Mouse (Mus musculus): ENCODE results near the gene Tex26. TPM values are rescaled to one million over a fixed set of nuclear protein-coding genes. Genes with fewer than 3 reads are reported as not detected.

The Tex26 gene
- total RNA-seq, 2 experiments from 2014 or later = 0.98 TPM; not detected in 1

DNA sequence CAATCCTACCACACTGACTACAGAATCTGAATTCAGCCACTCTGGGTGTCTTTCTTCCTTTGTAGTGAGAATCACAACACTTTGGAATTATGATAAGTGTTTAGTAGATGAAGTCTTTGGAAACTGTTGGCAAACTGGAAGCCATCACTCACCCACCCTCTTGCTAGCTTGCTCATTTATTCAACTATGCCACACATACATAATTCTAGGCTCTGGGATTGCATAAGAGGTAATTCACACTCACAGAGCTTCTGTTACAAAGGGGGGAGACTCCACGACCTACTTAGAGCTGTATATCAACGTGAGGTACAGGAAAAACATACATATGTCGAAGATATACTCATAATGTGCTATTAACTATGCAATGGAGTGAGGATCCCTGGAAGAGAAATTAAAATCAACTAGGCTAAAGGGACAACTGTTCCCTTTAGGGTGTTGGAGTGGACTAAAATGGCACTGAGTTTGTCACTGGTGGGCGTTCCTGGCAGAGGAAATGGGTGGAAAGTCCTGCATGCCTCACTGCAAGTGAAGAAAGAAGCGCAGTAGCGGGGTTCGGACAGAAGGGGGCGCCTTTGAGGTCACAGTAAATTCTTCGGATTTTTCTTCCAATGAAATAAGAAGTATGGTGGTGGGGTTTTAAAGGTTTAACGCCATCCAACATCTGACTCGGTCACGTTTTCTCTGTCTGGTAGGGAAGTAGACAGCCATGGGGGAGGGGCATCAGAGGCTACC lies 44.0 kb downstream of the Tex26 start:
- ATAC-seq (replicated peaks; ENCODE audit: poor library complexity, severe bottlenecking) = no peak

DNA sequence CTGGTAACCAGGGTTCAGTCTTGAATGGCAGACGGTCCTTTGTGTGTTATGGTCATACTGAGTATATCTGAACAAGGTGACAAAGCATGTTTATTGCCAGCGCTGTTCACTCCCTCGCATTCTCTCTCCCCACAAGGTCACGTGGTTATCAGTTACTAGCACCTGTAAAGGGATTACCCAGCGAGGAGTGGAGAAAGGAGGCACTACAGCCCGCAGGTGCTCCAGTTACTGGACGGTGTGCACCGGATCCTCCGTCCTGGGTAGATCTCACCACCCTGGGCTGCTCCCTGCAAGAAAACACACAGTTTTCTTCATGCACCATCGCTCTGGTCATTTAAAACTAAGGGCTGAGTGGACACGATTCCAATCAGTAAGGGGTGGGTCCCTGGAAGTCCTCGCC lies 44.8 kb downstream of the Tex26 start:
- no peak for ATAC-seq (replicated peaks; ENCODE audit: poor library complexity, severe bottlenecking)

DNA sequence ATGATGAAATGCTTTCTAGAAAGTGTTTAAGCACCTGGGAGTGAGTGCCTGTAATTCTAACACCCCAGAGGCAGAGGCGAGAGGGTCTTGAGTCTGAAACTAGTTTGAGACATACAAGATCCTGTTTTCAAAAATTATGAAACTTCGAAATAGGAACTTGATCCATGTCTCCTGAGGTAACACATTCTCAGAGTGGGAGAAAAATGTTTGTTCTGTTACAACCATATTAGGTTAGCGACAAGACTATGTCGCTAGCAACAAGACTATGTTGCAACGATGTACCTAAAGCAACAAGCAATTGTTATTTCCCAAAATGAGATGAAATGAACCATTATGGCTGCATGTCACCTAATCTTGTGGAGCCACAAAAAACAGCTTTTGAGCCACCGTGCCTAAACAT lies 46.0 kb downstream of the Tex26 start:
- peak; percentile 83 for ATAC-seq (replicated peaks; ENCODE audit: poor library complexity, severe bottlenecking)

- ATAC-seq (replicated peaks; ENCODE audit: poor library complexity, severe bottlenecking) = no peak
Measured at GRCm38 (mm10) chr5:149488360-149489021, 49.0 kb downstream of the Tex26 start.

- no peak for ATAC-seq (replicated peaks; ENCODE audit: poor library complexity, severe bottlenecking)
Measured at GRCm38 (mm10) chr5:149489136-149489535, 49.7 kb downstream of the Tex26 start.

DNA sequence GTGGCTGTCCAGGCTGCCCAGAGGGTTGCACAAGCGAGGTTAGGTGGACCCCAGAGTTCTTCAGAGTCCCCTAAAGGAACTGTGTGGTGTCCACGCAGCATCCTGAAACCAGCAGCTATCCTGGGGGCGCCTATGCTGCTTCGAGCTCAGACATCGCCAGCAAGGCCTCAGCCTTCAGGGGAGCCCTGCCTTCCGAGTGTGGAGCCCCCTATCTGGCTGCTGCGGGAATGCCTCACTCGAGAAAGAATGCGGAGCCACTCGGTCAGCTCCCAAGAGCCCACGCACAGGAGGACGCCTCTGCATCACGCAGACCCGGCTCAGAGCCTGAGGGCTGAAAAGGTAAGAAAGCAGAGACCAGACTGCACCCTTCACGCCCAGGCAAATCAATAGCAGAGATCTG lies 50.8 kb downstream of the Tex26 start:
- no peak for ATAC-seq (replicated peaks; ENCODE audit: poor library complexity, severe bottlenecking)

DNA sequence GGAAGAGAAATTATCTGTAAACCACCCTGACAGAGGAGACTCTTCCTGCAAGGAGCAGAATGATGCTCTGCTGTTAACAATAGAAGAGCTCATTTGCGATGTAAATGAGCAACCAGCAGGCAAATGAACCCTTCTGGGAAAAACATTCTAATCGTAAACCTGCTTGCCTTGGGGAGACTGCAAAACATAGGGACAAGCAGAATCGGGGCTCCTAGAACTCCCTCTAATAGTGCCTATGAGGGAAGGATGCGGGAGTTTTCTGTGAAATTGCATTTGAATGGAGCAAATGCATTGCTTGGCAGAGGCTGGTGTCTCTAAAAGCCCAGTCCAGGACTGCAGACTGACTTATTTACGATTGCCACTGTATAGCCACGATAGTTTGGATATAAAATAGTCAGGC lies 56.2 kb downstream of the Tex26 start:
- ATAC-seq (replicated peaks; ENCODE audit: poor library complexity, severe bottlenecking) = no peak

- no peak for ATAC-seq (replicated peaks; ENCODE audit: poor library complexity, severe bottlenecking)
Measured at GRCm38 (mm10) chr5:149496401-149497066, 57.1 kb downstream of the Tex26 start.

DNA sequence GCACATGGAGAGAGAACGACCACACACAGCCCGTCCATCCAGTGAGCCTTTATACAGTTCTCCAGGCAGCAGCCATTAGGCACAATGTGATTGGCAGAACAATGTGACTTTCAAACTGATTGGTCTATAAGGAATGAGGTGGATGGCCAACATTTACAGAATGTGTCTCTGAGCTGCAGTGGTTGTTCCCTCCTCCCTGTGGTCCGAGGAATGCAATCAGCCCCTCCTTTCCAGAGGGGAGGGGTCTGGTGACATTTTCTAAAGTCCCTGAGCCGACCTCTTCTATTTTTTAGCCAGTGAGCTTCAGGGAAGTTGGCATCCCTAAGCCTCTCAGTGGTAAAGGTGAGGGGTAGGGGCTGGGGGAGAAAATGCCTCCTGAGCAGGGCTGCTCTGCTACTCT lies 60.5 kb downstream of the Tex26 start:
- ATAC-seq (replicated peaks; ENCODE audit: poor library complexity, severe bottlenecking) = no peak

- no peak for ATAC-seq (replicated peaks; ENCODE audit: poor library complexity, severe bottlenecking)
Measured at GRCm38 (mm10) chr5:149503423-149504175, 64.1 kb downstream of the Tex26 start.

DNA sequence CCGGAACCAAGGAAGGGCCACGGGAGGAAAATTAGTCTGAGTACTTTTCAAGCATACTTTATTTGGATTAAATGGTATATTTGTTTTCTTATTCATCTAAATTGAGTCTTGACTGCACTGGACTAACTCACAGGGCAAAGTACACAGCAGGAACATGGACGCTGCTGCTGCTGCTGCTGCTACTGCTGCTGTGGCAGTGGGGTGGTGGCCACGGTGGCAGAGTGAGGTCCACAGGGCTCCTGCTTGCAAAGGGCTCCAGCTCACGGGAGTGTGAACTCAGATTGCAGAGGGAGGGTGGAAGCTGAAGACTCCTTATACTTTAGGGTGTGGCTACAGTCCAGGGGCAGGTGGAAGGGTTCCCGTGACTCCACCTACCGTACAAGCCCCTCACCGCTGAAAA lies 65.5 kb downstream of the Tex26 start:
- ATAC-seq (replicated peaks; ENCODE audit: poor library complexity, severe bottlenecking) = no peak

DNA sequence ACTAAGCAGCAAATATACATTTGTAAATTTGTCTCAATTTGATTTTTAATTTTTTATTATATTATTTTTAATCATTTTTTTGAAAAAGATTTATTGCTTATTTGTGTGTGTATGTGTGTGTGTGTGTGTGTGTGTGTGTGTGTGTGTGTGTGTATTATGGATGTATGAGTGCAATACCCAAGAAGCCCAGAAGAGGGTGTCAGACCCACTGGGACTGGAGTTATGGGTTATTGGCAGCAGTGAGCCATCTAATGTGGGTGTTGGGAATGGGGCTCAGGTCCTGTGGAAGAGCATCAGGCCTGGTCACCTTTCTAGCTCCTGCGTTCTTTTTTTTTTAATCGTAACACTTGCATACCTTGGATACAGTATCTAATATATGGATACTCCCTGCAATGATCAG lies 66.6 kb downstream of the Tex26 start:
- ATAC-seq (replicated peaks; ENCODE audit: poor library complexity, severe bottlenecking) = no peak

DNA sequence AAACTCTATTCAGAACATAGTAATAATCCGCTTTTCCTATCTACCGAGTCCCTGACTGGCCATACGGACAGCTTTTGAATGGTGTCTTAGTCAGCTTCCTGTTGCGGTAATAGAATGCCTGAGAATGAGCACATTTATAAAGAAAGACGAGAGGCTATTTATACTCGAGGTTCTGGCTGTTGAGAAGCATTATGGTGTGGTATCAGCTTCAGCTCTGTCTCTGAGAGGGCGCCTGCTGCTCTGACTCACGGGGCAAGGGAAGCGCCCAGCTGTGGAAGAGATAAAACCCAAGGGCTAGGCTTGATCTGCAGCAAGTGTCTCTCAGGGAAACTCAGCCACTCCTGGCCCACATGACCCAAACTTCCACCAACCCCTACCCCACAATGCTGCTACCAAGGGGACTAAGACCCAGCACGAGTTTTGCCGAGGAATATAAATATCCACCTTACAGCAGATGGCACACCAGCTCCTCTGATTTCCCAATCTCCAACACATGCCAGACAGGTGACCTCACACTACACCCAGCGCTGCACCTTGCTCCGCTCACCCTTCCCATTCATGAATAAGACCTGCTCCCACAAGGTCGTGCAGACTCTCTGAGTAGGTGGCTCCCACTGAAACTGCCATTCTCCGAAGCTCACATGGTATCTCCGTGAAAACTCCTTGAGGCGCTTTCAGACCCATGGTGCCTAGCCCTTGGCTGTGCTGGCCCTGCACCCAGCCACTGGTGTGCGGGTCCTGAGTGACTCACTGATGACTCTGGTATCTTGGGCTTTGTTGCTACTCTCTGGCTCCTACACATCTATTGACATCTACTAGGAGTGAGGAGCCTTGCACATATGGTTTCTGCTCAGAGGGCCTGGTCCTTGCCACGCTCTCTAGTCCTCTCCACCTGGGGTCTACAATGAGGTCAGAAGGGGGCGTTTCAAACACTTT lies 68.9 kb downstream of the Tex26 start:
- 0 out of 2 replicates have a peak, but pooled peaks have one; percentile 7 for ATAC-seq (replicated peaks; ENCODE audit: poor library complexity, severe bottlenecking)

DNA sequence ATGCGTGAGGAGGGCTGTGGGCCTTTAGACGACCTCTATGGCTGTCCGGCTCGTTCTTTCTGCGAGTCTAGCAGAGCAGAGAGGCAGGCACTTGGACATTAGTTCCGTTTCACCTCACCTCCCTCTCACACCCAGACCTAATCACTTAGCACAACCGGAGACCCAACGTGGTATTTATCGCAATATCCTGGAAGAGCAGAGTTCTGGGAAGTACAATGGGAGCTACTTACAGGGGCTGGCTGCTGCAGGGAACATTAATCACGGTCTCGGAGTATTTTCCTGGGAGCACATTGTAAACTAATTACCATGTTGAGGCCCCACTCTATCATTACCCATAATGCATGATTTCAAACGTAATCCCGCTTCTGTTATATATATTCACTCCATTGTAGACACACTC lies 70.9 kb downstream of the Tex26 start:
- no peak for ATAC-seq (replicated peaks; ENCODE audit: poor library complexity, severe bottlenecking)

GRCm38 (mm10) chr5:149512695-149513094 lies 73.2 kb downstream of the Tex26 start:
- ATAC-seq (replicated peaks; ENCODE audit: poor library complexity, severe bottlenecking) = no peak

DNA sequence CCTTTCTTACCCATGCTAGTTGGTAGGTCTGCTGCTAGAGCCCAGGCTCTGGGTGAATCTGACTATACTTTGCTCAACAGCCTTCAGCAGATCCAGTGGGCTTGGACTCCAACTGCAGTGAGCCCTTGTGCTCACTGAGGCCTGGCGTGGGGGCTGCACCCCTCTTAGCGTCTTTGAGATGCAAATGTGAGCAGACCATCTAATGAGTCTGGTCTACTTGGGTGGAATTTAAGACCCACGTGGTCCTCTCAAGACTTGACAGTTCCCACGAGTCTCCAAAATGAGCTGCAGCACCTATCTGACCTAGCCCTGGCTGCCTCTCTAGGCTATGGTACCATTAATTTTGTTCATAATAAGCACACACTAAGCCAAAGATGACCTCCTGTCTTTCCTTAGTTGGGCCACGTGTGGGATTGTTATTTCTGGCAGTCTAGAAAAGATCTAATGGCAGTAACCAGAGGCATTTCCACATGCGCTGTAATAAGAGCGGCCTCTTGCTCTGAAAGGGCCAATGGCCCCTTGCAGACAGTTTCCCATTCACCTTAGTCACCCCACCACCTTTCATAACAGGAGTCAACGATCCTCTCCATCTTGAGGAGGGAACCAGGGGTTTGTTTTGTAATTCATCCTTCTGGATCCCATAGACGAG lies 74.1 kb downstream of the Tex26 start:
- ATAC-seq (replicated peaks; ENCODE audit: poor library complexity, severe bottlenecking) = no peak

GRCm38 (mm10) chr5:149514087-149514671 lies 74.7 kb downstream of the Tex26 start:
- ATAC-seq (replicated peaks; ENCODE audit: poor library complexity, severe bottlenecking) = peak; percentile 30

GRCm38 (mm10) chr5:149514890-149515289 lies 75.4 kb downstream of the Tex26 start:
- ATAC-seq (replicated peaks; ENCODE audit: poor library complexity, severe bottlenecking) = no peak

GRCm38 (mm10) chr5:149517116-149517515 lies 77.7 kb downstream of the Tex26 start:
- ATAC-seq (replicated peaks; ENCODE audit: poor library complexity, severe bottlenecking) = no peak
